Mouse (Mus musculus): ENCODE measurements around the gene Armh1.

GRCm38 (mm10) chr4:117252755-117253154, 830 bp upstream of the Armh1 start:
- TF ChIP-seq POLR2A (IDR thresholded peaks at IDR 0.05; ENCODE audit: extremely low read depth, insufficient read depth, low read length): no peak
- no peak for TF ChIP-seq CTCF (IDR thresholded peaks at IDR 0.05; ENCODE audit: low read depth, low read length)
